Comparison of ENCODE assay signal across 8 mouse cellular contexts in the genomic region with DNA sequence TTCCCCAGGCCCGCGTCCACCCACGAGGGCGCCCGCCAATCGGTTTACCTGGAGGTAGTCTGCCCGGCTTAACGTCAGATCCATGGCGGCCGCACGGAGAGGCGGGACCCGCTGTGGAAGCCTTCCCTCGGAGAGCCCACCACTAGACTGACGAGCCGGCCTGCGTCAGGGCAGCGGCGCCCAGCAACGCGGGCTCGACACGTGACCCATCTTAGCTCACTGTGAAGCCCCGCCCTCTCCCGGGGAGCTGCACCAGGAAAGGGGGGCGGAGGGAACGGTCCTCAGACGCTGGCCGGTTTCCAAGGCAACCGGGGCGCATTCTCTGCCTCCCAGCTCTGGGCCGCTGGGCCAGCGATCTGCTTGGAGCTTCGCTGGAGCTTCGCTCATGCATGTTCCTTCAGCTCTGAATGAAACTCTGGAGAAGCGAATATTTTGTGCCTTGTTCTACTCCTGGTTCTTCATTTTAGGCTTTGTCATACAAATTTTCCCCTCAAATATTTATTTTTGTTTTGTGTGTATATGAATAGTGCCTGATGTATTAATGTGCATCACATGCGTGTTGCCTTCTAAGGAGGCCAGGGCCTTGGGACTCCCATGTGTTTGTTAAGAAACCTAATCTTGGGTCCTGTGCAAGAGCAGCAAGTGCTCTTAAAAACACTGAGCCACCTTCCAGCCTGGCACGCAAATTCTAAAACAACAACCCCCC. TPM values are rescaled to one million over a fixed set of nuclear protein-coding genes. Genes with fewer than 3 reads are reported as not detected.
DNase-seq lines count a peak whose midpoint lies in the region; ATAC-seq and TF ChIP-seq lines count a peak whose summit lies in the region.

A gene (minus strand): TSS at position 276 of the 706 bp plus-strand sequence.

- peak; percentile 80 for TF ChIP-seq POLR2A in embryonic fibroblast, embryonic 13.5 days (IDR thresholded peaks at IDR 0.05; ENCODE audit: low read depth, low read length)

- peak within 1 kb of the TSS; percentile 81 for H3K4me3 ChIP-seq in embryonic fibroblast, embryonic 13.5 days (ENCODE audit: insufficient read depth, low read length)
- H3K4me3 ChIP-seq in limb, embryonic 13.5 days = peak within 1 kb of the TSS; percentile 55
- peak within 1 kb of the TSS; percentile 78 for H3K4me3 ChIP-seq in midbrain, embryonic 15.5 days

- no peak within 1 kb of the TSS for H3K27ac ChIP-seq in embryonic fibroblast, embryonic 13.5 days (ENCODE audit: insufficient read depth, low read length)
- H3K27ac ChIP-seq in limb, embryonic 13.5 days = no peak within 1 kb of the TSS
- H3K27ac ChIP-seq in midbrain, embryonic 15.5 days = peak within 1 kb of the TSS; percentile 83

- peak within 1 kb of the TSS; percentile 73 for H3K9ac ChIP-seq in limb, embryonic 13.5 days
- peak within 1 kb of the TSS; percentile 76 for H3K9ac ChIP-seq in midbrain, embryonic 15.5 days

- H3K9me3 ChIP-seq in limb, embryonic 13.5 days = no peaks in the 10 kb centered on the region
- no peaks in the 10 kb centered on the region for H3K9me3 ChIP-seq in midbrain, embryonic 15.5 days

- no peaks in the 10 kb centered on the region for H3K27me3 ChIP-seq in limb, embryonic 13.5 days
- H3K27me3 ChIP-seq in midbrain, embryonic 15.5 days (replicated peaks) = no peaks in the 10 kb centered on the region

- no peak for TF ChIP-seq CTCF in embryonic fibroblast, embryonic 13.5 days (IDR thresholded peaks at IDR 0.05; ENCODE audit: borderline replicate concordance, insufficient read depth, low read length)

- peak; percentile 100 for ATAC-seq in limb, embryonic 13.5 days (ENCODE audit: low FRiP score, low read depth)
- peak; percentile 100 for ATAC-seq in midbrain, embryonic 15.5 days (replicated peaks)

- H3K36me3 ChIP-seq in limb, embryonic 13.5 days = no peaks in the 10 kb centered on the region
- H3K36me3 ChIP-seq in midbrain, embryonic 15.5 days (replicated peaks) = no peaks in the 10 kb centered on the region

- peak within 1 kb of the TSS; percentile 69 for H3K4me2 ChIP-seq in limb, embryonic 13.5 days (replicated peaks)
- H3K4me2 ChIP-seq in midbrain, embryonic 15.5 days = peak within 1 kb of the TSS; percentile 58

- peak; percentile 70 to 75 for DNase-seq in B cell, adult 2 months
- peak; percentile 98 for DNase-seq in brain, adult 2 months (ENCODE audit: low read depth, low spot score)
- DNase-seq in heart, adult 9 months (ENCODE audit: low spot score in 2 of 2) = peak; percentile 88 to 90
- DNase-seq in kidney, adult 9 months = peak; percentile 94
- DNase-seq in spleen, adult 18-20 months = peak; percentile 66 to 73

- 3% methylated on average over 38 of the region's 38 CpGs for WGBS in limb, embryonic 13.5 days
- 3% methylated on average over 38 of the region's 38 CpGs for WGBS in midbrain, embryonic 15.5 days

- H3K4me1 ChIP-seq in embryonic fibroblast, embryonic 13.5 days (ENCODE audit: control insufficient read depth, insufficient read depth, low read length) = no peaks in the 10 kb centered on the region; the same call in 1 of the 2 replicates
- H3K4me1 ChIP-seq in limb, embryonic 13.5 days = peaks cover 9% of the 10 kb centered on the region; the same call in 1 of the 2 replicates
- peaks cover 11% of the 10 kb centered on the region for H3K4me1 ChIP-seq in midbrain, embryonic 15.5 days

RNA-seq across cellular contexts. Expression of the gene that starts here (rescaled TPM):
- polyA plus RNA-seq in embryonic fibroblast, embryonic 13.5 days (2011; ENCODE audit: insufficient read length, low read depth, missing spikeins) = 16.0 and 19.4 TPM in 2 replicates
- polyA plus RNA-seq in limb, embryonic 13.5 days (2015; fragmentation: Nextera tagmentation; extraction: Ambion mirVana) = 19.8 and 19.9 TPM in 2 replicates
- 22.3 and 24.9 TPM in 2 replicates for polyA plus RNA-seq in midbrain, embryonic 15.5 days (2015; fragmentation: Nextera tagmentation; extraction: Ambion mirVana)
